Mouse (Mus musculus) limb, embryonic 14.5 days (tissue): ENCODE data around the gene Colca2. TPM values are rescaled to one million over a fixed set of nuclear protein-coding genes. Genes with fewer than 3 reads are reported as not detected.

Experiments
- ATAC-seq: fragments of 200-750 bp; cut with Nextera tagmentation; 2 replicates; pipeline ENCODE4 v1.8.0; 2017; ENCODE audit warnings: low read depth, moderate number of reproducible peaks, moderate TSS enrichment; ENCODE audit not compliant: low FRiP score
- DNase-seq: peaks from one replicate; pipeline ENCODE4 v3.0.0-alpha.2; 2015; ENCODE audit warnings: low spot score
- H3K27ac ChIP-seq: fragments of 300-500 bp; sonication (generic); replicated peaks from 2 replicates; pipeline ENCODE4 v1.5.1; 2014; ENCODE audit warnings: low read depth, mild to moderate bottlenecking, low read length, moderate library complexity, mixed read lengths
- H3K27me3 ChIP-seq: fragments of 300-500 bp; sonication (generic); 2 replicates; pipeline ENCODE4 v1.6.1; 2014; ENCODE audit warnings: low read length, mixed read lengths; ENCODE audit not compliant: control insufficient read depth, insufficient read depth
- H3K36me3 ChIP-seq: fragments of 300-500 bp; sonication (generic); 2 replicates; pipeline ENCODE4 v1.6.1; 2014; ENCODE audit warnings: mild to moderate bottlenecking, low read length, moderate library complexity, mixed read lengths; ENCODE audit not compliant: control insufficient read depth, insufficient read depth
- H3K4me1 ChIP-seq: fragments of 300-500 bp; sonication (generic); 2 replicates; pipeline ENCODE4 v1.6.1; 2014; ENCODE audit warnings: antibody characterized with exemption, low read length, mixed read lengths; ENCODE audit not compliant: control insufficient read depth, insufficient read depth
- H3K4me2 ChIP-seq: fragments of 300-500 bp; sonication (generic); replicated peaks from 2 replicates; pipeline ENCODE4 v1.6.1; 2014; ENCODE audit warnings: low read depth, mild to moderate bottlenecking, low read length, moderate library complexity; ENCODE audit not compliant: severe bottlenecking
- H3K4me3 ChIP-seq: fragments of 300-500 bp; sonication (generic); replicated peaks from 2 replicates; pipeline ENCODE4 v1.5.1; 2014; ENCODE audit warnings: low read length
- H3K9ac ChIP-seq: fragments of 300-500 bp; sonication (generic); 2 replicates; pipeline ENCODE4 v1.6.1; 2014; ENCODE audit warnings: mild to moderate bottlenecking, low read depth, low read length, moderate library complexity; ENCODE audit not compliant: severe bottlenecking
- H3K9me3 ChIP-seq: fragments of 300-500 bp; sonication (generic); 2 replicates; pipeline ENCODE4 v1.6.1; 2016; ENCODE audit warnings: low read length; ENCODE audit not compliant: control insufficient read depth
- POLR2A ChIP-seq: fragments of 200-500 bp; IDR thresholded peaks from 2 replicates; pipeline ENCODE4 v1.8.0; 2012; ENCODE audit warnings: inconsistent platforms, mild to moderate bottlenecking, moderate library complexity, borderline replicate concordance; ENCODE audit not compliant: insufficient read depth, insufficient read length; ENCODE audit errors: extremely low read depth
- WGBS: fragments of 180-500 bp; shearing (Covaris S2); extraction: QIAGEN DNeasy Blood & Tissue Kit; methylation state at CpG from one replicate; pipeline ENCODE4 v1.1.7; 2014; 5-methylcytosine and 5-hydroxymethylcytosine counted together
- polyA plus RNA-seq, 2 experiments: library from polyadenylated mRNA; depleted of rRNA in 1 of 2; stranded (reverse) in 1 of 2; unstranded in 1 of 2; fragments of >200 nt; fragmentation: Nextera tagmentation in 1 of 2; extraction: Ambion mirVana in 1 of 2; gene quantifications; 2 replicates each; pipeline versions ENCODE4 v1.2.1 to v1.2.3; 2012 to 2014

Gene Colca2
- polyA plus RNA-seq, 2 experiments = 2.0 to 2.9 TPM

GRCm38 (mm10) chr9:51286079-51286478 is 7.7 kb upstream of the Colca2 start:
- Histone ChIP-seq H3K27ac (no peak overlapping the region), H3K9me3 (no peaks in the 10 kb centered on the region), H3K36me3 (no peaks in the 10 kb centered on the region), H3K4me2 (no peak overlapping the region), H3K4me3 (no peak overlapping the region), H3K9ac (no peak overlapping the region), H3K4me1 (no peaks in the 10 kb centered on the region), H3K27me3 (no peaks in the 10 kb centered on the region)
- ATAC-seq = no peak
- WGBS = 51% methylated on average over 2 of the region's 2 CpGs
- DNase-seq = no peak
- no peak for TF ChIP-seq POLR2A

- ATAC-seq (peak; percentile 68), DNase-seq (no peak)
- Histone ChIP-seq H3K9ac (peak overlapping the region; percentile 65), H3K9me3 (no peaks in the 10 kb centered on the region), H3K4me3 (peak overlapping the region; percentile 57), H3K36me3 (no peaks in the 10 kb centered on the region), H3K4me1 (peaks cover 11% of the 10 kb centered on the region), H3K4me2 (peak overlapping the region; percentile 94), H3K27me3 (peaks cover 6% of the 10 kb centered on the region), H3K27ac (peak overlapping the region; percentile 49)
- 18% methylated on average over 13 of the region's 13 CpGs for WGBS
- no peak for TF ChIP-seq POLR2A
Observed at GRCm38 (mm10) chr9:51277834-51278498, 403 bp downstream of the Colca2 start.

- DNase-seq (no peak), ATAC-seq (no peak)
- Histone ChIP-seq H3K4me2 (no peak overlapping the region), H3K27me3 (peaks cover under 1% of the 10 kb centered on the region; the same call in 1 of the 2 replicates), H3K27ac (no peak overlapping the region), H3K9ac (no peak overlapping the region), H3K36me3 (no peaks in the 10 kb centered on the region), H3K4me1 (peaks cover 11% of the 10 kb centered on the region), H3K9me3 (no peaks in the 10 kb centered on the region), H3K4me3 (no peak overlapping the region)
- TF ChIP-seq POLR2A = no peak
- 25% methylated on average over 4 of the region's 4 CpGs for WGBS
Observed at GRCm38 (mm10) chr9:51274678-51275077, 3.7 kb downstream of the Colca2 start.

DNA sequence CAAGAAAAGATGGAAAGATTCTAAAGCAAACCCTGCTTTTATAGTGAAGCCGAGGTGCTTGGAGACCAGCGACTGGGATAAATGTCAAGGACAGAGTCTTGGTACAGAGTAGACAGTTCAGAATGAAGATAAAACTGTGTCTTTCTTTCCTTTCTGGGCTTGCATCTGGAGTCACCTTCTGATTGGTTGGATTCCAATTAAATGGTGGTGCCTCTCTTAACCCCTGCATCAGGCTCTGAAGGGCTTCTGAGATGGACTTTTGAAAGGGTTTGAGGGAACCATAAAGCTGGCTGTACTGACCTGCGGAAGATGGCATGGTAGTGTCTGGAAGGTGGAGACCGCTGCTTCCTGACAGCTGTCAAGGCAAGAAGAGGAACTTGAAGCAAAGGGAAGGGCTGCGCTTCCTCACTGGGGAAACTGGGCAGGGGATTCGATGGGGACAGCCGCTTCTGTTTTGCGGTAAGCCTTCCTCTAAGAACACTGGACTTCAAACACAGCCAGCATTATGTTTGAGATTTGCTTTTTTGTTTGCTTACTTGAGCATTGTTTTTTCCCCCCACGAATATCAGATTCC is 4.7 kb downstream of the Colca2 start:
- no peak overlapping the region for H3K4me2 ChIP-seq
- no peak overlapping the region for H3K9ac ChIP-seq
- H3K27ac ChIP-seq = no peak overlapping the region
- no peaks in the 10 kb centered on the region for H3K27me3 ChIP-seq
- H3K36me3 ChIP-seq = no peaks in the 10 kb centered on the region
- 57% methylated on average over 9 of the region's 9 CpGs for WGBS
- no peak overlapping the region for H3K4me3 ChIP-seq
- DNase-seq (no peak), ATAC-seq (no peak)
- TF ChIP-seq POLR2A = no peak
- H3K9me3 ChIP-seq = no peaks in the 10 kb centered on the region
- peaks cover 11% of the 10 kb centered on the region for H3K4me1 ChIP-seq

DNA sequence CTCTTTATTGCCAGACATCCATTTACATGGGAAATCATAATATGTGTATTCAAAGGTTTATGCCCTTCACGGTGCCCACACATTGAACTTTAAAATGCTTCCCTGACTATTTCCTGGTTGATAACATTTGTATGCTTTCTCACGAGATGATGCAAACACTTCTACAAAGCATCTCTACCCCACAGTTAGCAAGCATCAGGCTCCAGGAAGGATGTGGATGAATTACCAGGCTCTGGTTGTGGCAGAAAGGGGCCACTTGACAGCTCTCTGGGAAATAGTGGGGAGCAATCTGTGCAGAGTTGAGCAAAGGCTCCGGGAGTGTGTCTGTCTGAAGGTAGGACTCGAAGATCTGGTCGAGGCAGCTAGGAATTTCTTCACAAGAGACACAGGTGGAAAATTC is 6.3 kb downstream of the Colca2 start:
- H3K4me3 ChIP-seq = no peak overlapping the region
- no peak for TF ChIP-seq POLR2A
- no peaks in the 10 kb centered on the region for H3K27me3 ChIP-seq
- DNase-seq (no peak), ATAC-seq (no peak)
- H3K4me2 ChIP-seq = no peak overlapping the region
- no peaks in the 10 kb centered on the region for H3K36me3 ChIP-seq
- no peaks in the 10 kb centered on the region for H3K9me3 ChIP-seq
- H3K27ac ChIP-seq = no peak overlapping the region
- WGBS = 71% methylated on average over 5 of the region's 5 CpGs
- 0 out of 2 replicates have a peak, but pooled peaks cover 3% of the 10 kb centered on the region for H3K4me1 ChIP-seq
- no peak overlapping the region for H3K9ac ChIP-seq
